Mouse (Mus musculus): ENCODE results near the gene 1700022I11Rik. TPM values are rescaled to one million over a fixed set of nuclear protein-coding genes. Genes with fewer than 3 reads are reported as not detected.

1700022I11Rik gene
- not detected for total RNA-seq (2021)
- long read RNA-seq, experiment 1: 0 reads
- long read RNA-seq, experiment 2: 0 reads

DNA sequence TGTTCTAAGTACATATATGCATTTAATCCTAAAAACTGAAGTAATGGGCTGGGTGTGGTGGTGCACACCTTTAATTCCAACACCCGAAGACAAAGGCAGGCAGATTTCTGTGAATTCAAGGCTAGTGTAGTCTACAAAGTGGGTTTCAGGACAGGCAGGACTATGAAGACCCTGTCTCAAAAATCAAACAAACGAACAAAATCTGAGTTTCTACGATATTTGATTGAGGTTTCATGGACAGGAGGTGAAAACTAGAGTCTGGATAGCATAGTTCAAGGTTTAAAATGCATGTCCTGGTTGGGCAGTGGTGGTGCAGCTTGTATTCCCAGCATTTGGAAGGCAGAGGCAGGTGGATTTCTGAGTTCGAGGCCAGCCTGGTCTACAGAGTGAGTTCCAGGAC lies at the start of gene 1700022I11Rik:
TSS of gene 1700022I11Rik (plus strand) at position 301 of the 400 bp plus-strand sequence.
- TF ChIP-seq CTCF (IDR thresholded peaks at IDR 0.05): no peak
- Histone ChIP-seq H3K27ac (no peak within 1 kb of the TSS), H3K4me3 (no peak within 1 kb of the TSS)
- intact Hi-C loops (cut with DNase I): no loop called here
- DNase-seq: no peak

DNA sequence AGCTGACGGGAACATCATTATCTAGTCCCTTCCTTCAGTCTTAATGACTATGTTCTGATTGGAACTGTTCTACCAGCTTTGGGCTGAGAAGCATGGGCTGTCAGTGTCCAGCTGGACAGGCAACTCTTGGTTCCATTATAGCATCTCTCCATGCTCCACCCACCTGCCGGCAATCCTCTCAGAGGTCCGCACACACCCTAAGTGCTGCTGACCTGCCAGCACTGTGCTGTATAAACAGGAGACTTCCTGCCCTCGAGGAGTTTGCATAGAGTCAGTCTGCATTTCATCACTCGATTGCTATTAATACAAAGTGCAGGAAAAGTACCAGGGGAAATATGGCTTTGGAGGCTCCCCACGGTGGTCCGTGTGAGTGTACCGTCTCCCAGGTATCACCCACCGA lies 48.7 kb upstream of the 1700022I11Rik start:
- Histone ChIP-seq H3K27ac (no peak overlapping the region), H3K4me3 (no peak overlapping the region)
- intact Hi-C loops (cut with DNase I): no loop called here
- no peak for TF ChIP-seq CTCF (IDR thresholded peaks at IDR 0.05)
- no peak for DNase-seq

DNA sequence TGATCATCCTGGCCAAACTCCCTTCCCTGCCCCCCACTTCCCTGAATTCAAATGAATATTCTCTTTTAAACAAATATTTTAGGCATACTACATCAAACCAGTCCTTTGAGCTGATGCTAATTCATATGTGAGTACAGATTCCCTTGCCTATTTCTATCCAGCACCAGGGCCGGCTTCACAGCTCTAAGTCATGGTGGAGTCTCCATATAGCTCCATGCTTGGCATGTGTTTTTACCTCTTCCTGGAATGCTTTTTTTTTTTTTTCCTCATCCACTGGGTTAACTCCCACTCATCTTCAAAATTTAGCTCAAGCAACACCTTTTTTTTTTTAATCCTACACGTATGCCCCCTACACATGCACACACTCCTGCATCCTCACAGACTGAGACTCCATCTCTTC lies 47.9 kb upstream of the 1700022I11Rik start:
- H3K27ac ChIP-seq: no peak overlapping the region
- intact Hi-C loops (cut with DNase I): no loop called here
- TF ChIP-seq CTCF (IDR thresholded peaks at IDR 0.05): no peak
- DNase-seq: no peak
- H3K4me3 ChIP-seq: no peak overlapping the region

DNA sequence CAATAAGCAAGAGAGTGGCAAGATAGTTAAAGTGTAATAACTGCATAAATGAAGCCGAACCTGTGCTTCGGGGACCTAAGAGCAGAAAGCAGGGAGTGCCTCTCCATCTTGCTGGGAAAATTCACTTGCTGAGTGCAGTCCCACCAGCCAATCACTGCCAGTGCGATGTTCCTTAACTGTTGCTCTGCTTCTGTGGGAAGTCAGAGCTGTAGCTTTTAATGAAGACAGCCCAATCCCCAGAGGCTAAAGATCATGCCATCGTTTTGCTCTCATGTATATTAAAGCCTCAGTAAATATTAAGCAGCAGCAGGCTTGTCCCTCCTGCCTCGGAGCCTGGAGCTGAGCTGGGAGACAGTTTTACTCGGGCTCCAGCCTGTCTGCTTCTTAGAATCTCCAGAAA lies 47.3 kb upstream of the 1700022I11Rik start:
- no peak for DNase-seq
- no peak for TF ChIP-seq CTCF (IDR thresholded peaks at IDR 0.05)
- intact Hi-C loops (cut with DNase I): no loop called here
- Histone ChIP-seq H3K27ac (no peak overlapping the region), H3K4me3 (no peak overlapping the region)

DNA sequence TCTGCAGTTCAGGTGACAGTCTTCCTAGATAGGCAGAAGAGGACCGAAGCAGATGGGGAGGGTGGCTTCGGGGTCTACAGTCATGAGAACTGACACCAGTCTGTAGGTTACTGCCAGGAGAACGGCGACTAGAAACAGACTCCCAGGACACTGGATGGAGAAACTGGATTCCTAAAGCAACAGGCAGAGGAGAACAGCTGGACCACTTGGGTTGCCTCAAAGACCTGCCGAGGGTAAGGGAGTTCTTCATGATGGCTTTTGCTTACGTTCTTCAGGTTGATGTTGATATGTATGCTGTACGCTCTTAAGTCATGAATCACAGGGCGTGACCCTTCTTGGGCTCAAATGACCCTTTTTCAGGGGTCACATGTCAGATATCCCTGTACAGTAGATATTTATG lies 46.9 kb upstream of the 1700022I11Rik start:
- H3K27ac ChIP-seq: no peak overlapping the region
- DNase-seq: no peak
- H3K4me3 ChIP-seq: no peak overlapping the region
- intact Hi-C loops (cut with DNase I): no loop called here
- no peak for TF ChIP-seq CTCF (IDR thresholded peaks at IDR 0.05)

DNA sequence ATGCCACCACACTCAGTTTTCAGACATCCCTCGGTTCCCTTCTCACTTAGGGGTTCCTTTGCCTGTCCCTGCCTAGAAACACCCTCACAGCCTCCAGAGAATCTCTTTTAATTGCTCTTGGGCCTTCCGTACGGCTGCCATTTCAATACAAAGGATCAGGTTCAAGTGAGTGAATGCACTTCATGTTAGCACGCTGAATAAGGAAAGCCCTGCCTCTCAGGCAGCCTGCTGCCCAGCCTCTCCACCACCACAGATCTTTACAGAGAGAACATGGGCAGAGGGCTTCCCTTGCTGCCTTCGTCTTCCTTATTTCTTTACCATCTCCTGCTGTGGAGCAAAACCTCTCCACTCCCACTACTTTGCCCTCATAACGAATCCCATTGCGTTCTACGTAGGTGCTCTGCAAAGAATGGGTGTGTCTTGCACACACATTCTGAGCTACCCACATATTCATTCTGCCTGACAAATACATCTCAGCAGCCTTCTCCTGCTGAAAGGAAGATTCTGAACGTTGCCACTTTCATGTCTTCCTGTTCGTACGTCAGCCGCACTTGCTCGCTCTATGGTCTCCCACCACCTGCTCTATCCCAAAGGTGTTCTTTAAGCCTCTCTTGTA lies 45.2 kb upstream of the 1700022I11Rik start:
- H3K4me3 ChIP-seq: no peak overlapping the region
- DNase-seq: no peak
- no peak for TF ChIP-seq CTCF (IDR thresholded peaks at IDR 0.05)
- no peak overlapping the region for H3K27ac ChIP-seq
- intact Hi-C loops (cut with DNase I): no loop called here

DNA sequence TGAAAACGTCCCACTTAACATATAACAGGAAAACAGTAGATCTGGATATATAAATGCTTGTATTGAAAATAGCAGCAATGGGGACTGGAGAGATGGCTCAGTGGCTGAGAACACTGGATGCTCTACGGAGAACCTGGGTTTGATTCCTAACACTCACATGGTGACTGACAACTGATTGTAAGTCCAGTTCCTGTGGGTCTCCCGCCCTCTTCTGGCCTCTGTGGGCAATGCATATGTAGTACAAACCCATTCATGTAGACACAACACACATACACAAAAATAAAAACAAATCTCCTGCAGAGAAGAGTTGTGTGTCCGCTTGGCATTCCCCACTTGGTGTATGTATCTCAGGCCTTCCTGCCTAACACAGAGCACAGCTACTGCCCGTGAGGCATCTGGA lies 41.2 kb upstream of the 1700022I11Rik start:
- intact Hi-C loops (cut with DNase I): no loop called here
- DNase-seq: no peak

DNA sequence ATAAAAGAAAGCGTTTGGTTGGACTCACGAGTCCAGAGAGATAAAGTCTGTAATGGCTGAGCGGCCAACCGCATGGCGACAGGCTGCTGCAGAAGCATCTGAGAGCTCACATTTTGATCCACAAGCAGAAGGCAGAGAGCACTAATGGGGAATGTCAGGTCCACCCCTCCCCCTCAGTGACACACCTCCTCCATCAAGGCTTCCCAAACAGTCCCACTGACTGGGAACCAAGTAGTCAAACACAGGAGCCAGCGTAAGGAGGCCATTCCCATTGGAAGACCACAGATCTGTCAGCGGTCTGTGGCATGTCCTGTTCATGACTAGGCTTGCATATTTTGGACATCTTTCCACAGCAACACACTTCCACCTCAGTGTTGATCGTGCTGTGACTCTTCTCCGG lies 40.5 kb upstream of the 1700022I11Rik start:
- no peak overlapping the region for H3K27ac ChIP-seq
- intact Hi-C loops (cut with DNase I): no loop called here
- no peak for DNase-seq
- H3K4me3 ChIP-seq: no peak overlapping the region
- TF ChIP-seq CTCF (IDR thresholded peaks at IDR 0.05): no peak

More for the DNA sequence above, 41.2 kb upstream of the 1700022I11Rik start:
- TF ChIP-seq CTCF (IDR thresholded peaks at IDR 0.05): peak; percentile 17; the same call in 1 of the 2 replicates
- Histone ChIP-seq H3K27ac (no peak overlapping the region), H3K4me3 (no peak overlapping the region)

DNA sequence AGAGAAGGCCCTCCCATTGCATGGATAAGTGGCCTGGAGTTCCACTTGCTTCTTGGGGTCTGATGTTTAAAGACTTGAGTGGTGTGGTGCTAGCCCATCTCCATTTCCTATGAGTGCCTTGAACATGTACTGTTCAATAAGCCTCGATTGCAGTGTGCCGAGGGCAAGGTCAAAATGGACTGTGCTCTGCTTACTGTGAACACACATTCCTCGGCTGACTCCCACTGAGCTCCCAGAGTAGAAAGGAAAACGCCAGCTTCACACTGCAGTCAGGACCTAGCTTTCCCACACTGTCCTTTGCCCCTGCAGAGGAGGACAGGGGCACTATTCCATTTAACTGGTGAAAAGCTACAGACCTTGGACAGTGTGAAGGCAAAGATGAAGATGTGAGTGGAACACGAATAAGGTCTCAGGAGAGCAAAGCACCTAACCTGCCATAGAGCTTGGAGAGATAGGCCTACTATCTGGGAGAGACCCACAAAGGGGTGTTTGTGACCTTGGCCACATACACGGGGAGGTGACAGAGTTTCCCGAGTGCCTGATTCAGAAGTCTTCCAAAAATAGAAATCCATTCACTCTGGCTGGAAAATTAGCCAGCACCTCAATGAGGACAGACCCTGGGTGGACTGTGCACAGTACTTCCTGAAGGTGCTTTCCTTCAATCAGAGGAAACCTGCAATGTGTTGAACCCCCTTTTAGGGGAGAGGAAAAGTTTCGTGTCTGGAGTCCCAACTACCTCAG lies 37.0 kb upstream of the 1700022I11Rik start:
- intact Hi-C loops (cut with DNase I): no loop called here
- no peak for DNase-seq
- TF ChIP-seq CTCF (IDR thresholded peaks at IDR 0.05): no peak
- 0 out of 2 replicates have a peak overlapping the region, but pooled peaks have one; percentile 16 for H3K27ac ChIP-seq
- H3K4me3 ChIP-seq: no peak overlapping the region

DNA sequence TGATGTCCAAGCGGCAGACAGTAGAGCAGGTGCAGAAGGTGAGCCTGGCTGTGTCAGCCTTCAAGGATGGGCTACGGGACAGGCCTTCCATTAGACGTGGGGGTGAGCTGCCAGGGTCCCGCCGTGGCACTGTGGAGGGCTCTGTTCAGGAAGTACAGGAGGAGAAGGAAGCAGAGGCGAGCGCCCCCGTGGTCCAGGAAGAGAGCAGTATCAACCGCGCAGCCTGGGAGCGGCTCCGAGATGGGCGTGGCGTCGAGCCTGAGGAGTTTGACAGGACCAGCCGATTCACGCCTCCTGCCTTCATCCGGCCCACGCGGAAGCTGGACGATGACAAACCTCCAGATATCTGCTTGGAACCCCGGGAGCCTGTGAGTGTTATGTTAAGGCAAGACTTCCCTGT lies 35.8 kb upstream of the 1700022I11Rik start:
- no peak overlapping the region for H3K27ac ChIP-seq
- peak; percentile 71 for DNase-seq
- H3K4me3 ChIP-seq: peak overlapping the region; percentile 51
- intact Hi-C loops (cut with DNase I): no loop called here
- peak; percentile 29; the same call in 1 of the 2 replicates for TF ChIP-seq CTCF (IDR thresholded peaks at IDR 0.05)

DNA sequence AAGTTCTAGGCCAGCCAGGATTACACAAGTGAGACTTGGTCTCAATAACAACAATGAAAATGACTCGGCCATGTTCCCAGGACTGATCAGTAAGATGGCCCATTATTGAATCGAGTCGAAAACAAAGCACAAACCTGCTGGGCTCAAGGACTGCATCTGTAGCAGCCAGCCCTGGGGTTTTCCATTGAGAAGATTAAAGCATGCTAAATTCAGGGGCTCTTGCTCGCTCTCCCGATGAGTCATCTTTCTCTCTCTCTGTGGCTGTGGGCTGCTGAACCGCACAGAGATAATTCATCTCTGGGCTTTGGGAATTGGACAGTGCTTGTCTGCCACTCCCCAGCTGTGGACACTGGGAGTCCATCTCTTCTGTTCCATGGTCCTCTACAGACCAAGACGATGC lies 28.0 kb upstream of the 1700022I11Rik start:
- no peak for TF ChIP-seq CTCF (IDR thresholded peaks at IDR 0.05)
- Histone ChIP-seq H3K27ac (no peak overlapping the region), H3K4me3 (no peak overlapping the region)
- DNase-seq: no peak
- intact Hi-C loops (cut with DNase I): no loop called here

DNA sequence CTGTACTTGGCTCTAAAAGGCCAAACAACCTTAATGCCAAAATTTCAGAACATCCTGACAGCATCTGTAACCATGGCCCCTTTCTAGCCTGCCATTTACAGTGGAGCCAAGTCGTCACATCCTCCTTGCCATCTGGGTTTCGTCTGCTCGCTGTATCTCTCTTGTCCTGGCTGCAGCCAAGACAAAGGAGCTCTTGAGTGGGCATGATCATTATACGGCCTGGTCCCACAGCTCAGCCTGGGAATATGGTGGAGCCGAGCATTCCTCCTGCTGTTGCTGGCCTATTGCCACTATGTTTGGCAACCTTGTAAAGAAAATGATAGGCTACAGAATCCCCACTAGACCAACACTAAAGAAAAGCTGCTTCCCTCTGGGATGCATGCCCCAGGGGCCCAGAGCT lies 26.1 kb upstream of the 1700022I11Rik start:
- Histone ChIP-seq H3K27ac (no peak overlapping the region), H3K4me3 (no peak overlapping the region)
- intact Hi-C loops (cut with DNase I): no loop called here
- no peak for TF ChIP-seq CTCF (IDR thresholded peaks at IDR 0.05)
- no peak for DNase-seq

DNA sequence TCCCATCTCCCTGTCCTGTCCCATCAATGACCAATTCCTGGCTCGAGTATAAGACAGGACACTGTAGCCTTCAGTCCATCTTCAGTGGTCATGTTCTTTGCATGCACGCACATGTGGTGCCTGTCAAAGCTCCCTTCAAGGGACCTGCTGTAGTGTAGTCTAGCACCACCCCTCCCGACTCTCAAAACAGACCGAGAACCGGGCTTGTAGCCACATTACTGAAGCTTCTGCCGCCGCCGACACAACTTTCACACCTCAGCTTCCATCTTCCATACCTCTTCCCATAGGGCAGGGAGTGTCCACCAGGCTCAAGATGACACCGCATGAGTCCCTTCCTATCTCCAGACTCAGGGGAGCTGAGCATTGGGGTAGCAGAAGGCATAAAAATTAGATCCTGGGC lies 25.2 kb upstream of the 1700022I11Rik start:
- DNase-seq: no peak
- H3K27ac ChIP-seq: no peak overlapping the region
- TF ChIP-seq CTCF (IDR thresholded peaks at IDR 0.05): no peak
- intact Hi-C loops (cut with DNase I): no loop called here
- H3K4me3 ChIP-seq: no peak overlapping the region

DNA sequence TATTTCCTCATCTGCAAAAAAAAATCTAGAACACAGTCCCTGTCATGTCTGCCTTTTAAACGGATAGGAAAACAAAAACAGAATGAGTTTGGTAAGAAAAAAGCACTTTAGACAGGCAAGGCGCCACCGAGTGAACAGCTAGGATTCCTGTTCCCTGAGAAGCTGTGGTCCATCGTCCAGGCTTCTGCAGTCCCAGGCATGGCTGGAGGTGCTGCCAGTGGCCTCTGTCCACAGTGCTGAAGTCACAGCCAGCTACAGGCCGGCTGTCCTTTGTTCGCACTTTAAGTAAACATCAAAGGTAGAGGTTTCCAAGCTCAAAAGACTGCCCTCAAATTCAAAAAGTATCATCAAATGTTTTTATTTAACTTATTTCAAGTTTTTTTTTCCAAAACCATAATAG lies 24.4 kb upstream of the 1700022I11Rik start:
- no peak for TF ChIP-seq CTCF (IDR thresholded peaks at IDR 0.05)
- DNase-seq: peak; percentile 38
- H3K27ac ChIP-seq: no peak overlapping the region
- intact Hi-C loops (cut with DNase I): no loop called here
- no peak overlapping the region for H3K4me3 ChIP-seq

All from gastrocnemius, adult 2 months (tissue).